ENCODE assay signal across 10 mouse cellular contexts in the genomic region with DNA sequence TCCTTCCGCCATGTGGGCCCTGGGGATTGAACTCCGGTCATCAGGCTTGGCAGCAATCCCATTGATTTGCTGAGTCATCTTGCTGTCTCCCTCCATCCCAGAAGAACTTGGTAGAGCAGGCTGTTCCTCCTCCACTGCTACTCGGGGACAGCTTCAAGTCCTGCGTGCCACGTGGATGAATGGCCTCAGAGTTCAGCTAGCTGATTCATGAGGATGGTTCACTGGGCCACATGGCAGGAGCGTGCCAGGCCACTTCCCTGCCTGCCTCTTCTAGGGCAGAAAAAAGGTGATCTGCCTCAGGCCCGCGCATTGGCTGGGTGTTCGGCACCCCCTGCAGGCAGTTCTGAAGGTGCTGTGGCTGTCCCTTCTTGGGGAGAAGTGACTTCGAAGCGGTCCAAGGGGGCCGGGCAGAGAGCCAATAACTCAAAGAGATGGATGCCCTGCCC.
DNase-seq lines count a peak whose midpoint lies in the region; ATAC-seq and TF ChIP-seq lines count a peak whose summit lies in the region.
"Had no signal": no experiment of that assay in that cellular context is flagged by ENCODE, and none has a peak within 500 bp of the region (broad histone marks: within the 10 kb centered on the region; RNA-seq: fewer than 3 reads in every experiment).

No protein-coding gene starts in this region.

- ATAC-seq in limb, embryonic 14.5 days (ENCODE audit: low FRiP score, low read depth) = no peak
- ATAC-seq in lung, embryonic 14.5 days (ENCODE audit: insufficient read depth) = peak; percentile 42; the same call in 1 of the 2 replicates
- ATAC-seq in hindbrain, embryonic 16.5 days = no peak

- DNase-seq in limb, embryonic 14.5 days (ENCODE audit: low spot score) = peak; percentile 6
- DNase-seq in limb, embryonic 10.5 days (ENCODE audit: low spot score) = no peak
- peak; percentile 28 for DNase-seq in CD4-positive helper T cell, adult 2 months (ENCODE audit: low read depth, low spot score)
- DNase-seq in Muller cell, postnatal 12 days (ENCODE audit: inconsistent ontology term) = peak; percentile 59
- DNase-seq in lung, embryonic 14.5 days = peak; percentile 73
- DNase-seq in layer of hippocampus, adult 9-10 months (ENCODE audit: low spot score) = no peak

- no peaks in the 10 kb centered on the region for H3K9me3 ChIP-seq in limb, embryonic 14.5 days (ENCODE audit: control insufficient read depth, low read length)
- no peaks in the 10 kb centered on the region for H3K9me3 ChIP-seq in limb, embryonic 10.5 days (replicated peaks)
- H3K9me3 ChIP-seq in lung, embryonic 14.5 days (ENCODE audit: low read depth, low read length) = no peaks in the 10 kb centered on the region
- H3K9me3 ChIP-seq in hindbrain, embryonic 16.5 days (ENCODE audit: control insufficient read depth, low read length) = no peaks in the 10 kb centered on the region
- H3K9me3 ChIP-seq: embryonic facial prominence, embryonic 15.5 days; lung, embryonic 15.5 days had no signal

- H3K4me3 ChIP-seq in limb, embryonic 14.5 days (replicated peaks; ENCODE audit: low read length) = no peak overlapping the region
- H3K4me3 ChIP-seq in limb, embryonic 10.5 days = no peak overlapping the region
- no peak overlapping the region for H3K4me3 ChIP-seq in embryonic fibroblast, embryonic 13.5 days (ENCODE audit: insufficient read depth, low read length)
- H3K4me3 ChIP-seq in lung, embryonic 14.5 days (ENCODE audit: low read depth, low read length) = no peak overlapping the region
- H3K4me3 ChIP-seq in hindbrain, embryonic 16.5 days (ENCODE audit: low read length) = no peak overlapping the region
- H3K4me3 ChIP-seq: embryonic facial prominence, embryonic 15.5 days; lung, embryonic 15.5 days had no signal

- no peak for TF ChIP-seq POLR2A in limb, embryonic 14.5 days (IDR thresholded peaks at IDR 0.05; ENCODE audit: borderline replicate concordance, extremely low read depth, insufficient read depth, insufficient read length)
- no peak for TF ChIP-seq POLR2A in embryonic fibroblast, embryonic 13.5 days (IDR thresholded peaks at IDR 0.05; ENCODE audit: low read depth, low read length)

- TF ChIP-seq CTCF in embryonic fibroblast, embryonic 13.5 days (IDR thresholded peaks at IDR 0.05; ENCODE audit: borderline replicate concordance, insufficient read depth, low read length) = 0 out of 2 replicates have a peak, but pooled peaks have one; percentile 23
- peak; percentile 71 for TF ChIP-seq CTCF in lung, embryonic 14.5 days (IDR thresholded peaks at IDR 0.05; ENCODE audit: low read depth)

- no peak overlapping the region for H3K9ac ChIP-seq in limb, embryonic 14.5 days (ENCODE audit: low read depth, low read length, severe bottlenecking)
- H3K9ac ChIP-seq in lung, embryonic 14.5 days = no peak overlapping the region; the same call in 1 of the 2 replicates
- H3K9ac ChIP-seq in hindbrain, embryonic 16.5 days (ENCODE audit: low read depth, low read length) = no peak overlapping the region
- H3K9ac ChIP-seq: embryonic facial prominence, embryonic 15.5 days; lung, embryonic 15.5 days had no signal

- 63% methylated on average over 12 of the region's 12 CpGs for WGBS in limb, embryonic 14.5 days
- 66% methylated on average over 12 of the region's 12 CpGs for WGBS in limb, embryonic 10.5 days
- WGBS in lung, embryonic 14.5 days = 46% methylated on average over 12 of the region's 12 CpGs
- WGBS in hindbrain, embryonic 16.5 days = 53% methylated on average over 12 of the region's 12 CpGs

- H3K27me3 ChIP-seq in limb, embryonic 14.5 days (ENCODE audit: control insufficient read depth, insufficient read depth, low read length) = 0 out of 2 replicates have a peak, but pooled peaks cover 4% of the 10 kb centered on the region
- H3K27me3 ChIP-seq in limb, embryonic 10.5 days (ENCODE audit: low read depth, poor library complexity, severe bottlenecking) = peaks cover 33% of the 10 kb centered on the region
- peaks cover 14% of the 10 kb centered on the region; the same call in 1 of the 2 replicates for H3K27me3 ChIP-seq in lung, embryonic 14.5 days (ENCODE audit: insufficient read depth, low read length)
- H3K27me3 ChIP-seq in hindbrain, embryonic 16.5 days (replicated peaks; ENCODE audit: control insufficient read depth, insufficient read depth, low read length) = no peaks in the 10 kb centered on the region; the same call in none of the 2 replicates

- no peak overlapping the region for H3K27ac ChIP-seq in limb, embryonic 14.5 days (replicated peaks; ENCODE audit: low read depth, low read length)
- no peak overlapping the region for H3K27ac ChIP-seq in limb, embryonic 10.5 days
- no peak overlapping the region for H3K27ac ChIP-seq in embryonic fibroblast, embryonic 13.5 days (ENCODE audit: insufficient read depth, low read length)
- H3K27ac ChIP-seq in lung, embryonic 14.5 days (ENCODE audit: low read depth) = no peak overlapping the region
- H3K27ac ChIP-seq in hindbrain, embryonic 16.5 days (ENCODE audit: low read depth, low read length) = no peak overlapping the region
- H3K27ac ChIP-seq: embryonic facial prominence, embryonic 15.5 days; lung, embryonic 15.5 days had no signal

- H3K4me2 ChIP-seq in limb, embryonic 14.5 days (replicated peaks; ENCODE audit: low read depth, low read length, severe bottlenecking) = no peak overlapping the region
- no peak overlapping the region for H3K4me2 ChIP-seq in lung, embryonic 14.5 days
- no peak overlapping the region for H3K4me2 ChIP-seq in hindbrain, embryonic 16.5 days (ENCODE audit: low read length)
- H3K4me2 ChIP-seq: embryonic facial prominence, embryonic 15.5 days; lung, embryonic 15.5 days had no signal

- H3K4me1 ChIP-seq in limb, embryonic 14.5 days (ENCODE audit: control insufficient read depth, insufficient read depth, low read length) = no peaks in the 10 kb centered on the region
- peaks cover 9% of the 10 kb centered on the region for H3K4me1 ChIP-seq in limb, embryonic 10.5 days
- no peaks in the 10 kb centered on the region for H3K4me1 ChIP-seq in embryonic fibroblast, embryonic 13.5 days (ENCODE audit: control insufficient read depth, insufficient read depth, low read length)
- no peaks in the 10 kb centered on the region for H3K4me1 ChIP-seq in lung, embryonic 14.5 days (ENCODE audit: insufficient read depth)
- no peaks in the 10 kb centered on the region for H3K4me1 ChIP-seq in hindbrain, embryonic 16.5 days (ENCODE audit: control insufficient read depth, insufficient read depth, low read depth, low read length)

- H3K36me3 ChIP-seq in limb, embryonic 14.5 days (ENCODE audit: control insufficient read depth, insufficient read depth, low read length) = no peaks in the 10 kb centered on the region
- no peaks in the 10 kb centered on the region for H3K36me3 ChIP-seq in limb, embryonic 10.5 days
- H3K36me3 ChIP-seq in lung, embryonic 14.5 days (ENCODE audit: insufficient read depth) = no peaks in the 10 kb centered on the region
- no peaks in the 10 kb centered on the region for H3K36me3 ChIP-seq in hindbrain, embryonic 16.5 days (ENCODE audit: control insufficient read depth, insufficient read depth, low read length)
- H3K36me3 ChIP-seq: embryonic facial prominence, embryonic 15.5 days; lung, embryonic 15.5 days had no signal

Comparison
In these comparisons a context has a peak if more than half of its experiments do, and no peak if none do; other contexts are left out.
1. DNase-seq: peak in limb, embryonic 14.5 days (single experiment), CD4-positive helper T cell, adult 2 months (single experiment), Muller cell, postnatal 12 days (single experiment) and lung, embryonic 14.5 days (single experiment); none in limb, embryonic 10.5 days (single experiment) and layer of hippocampus, adult 9-10 months (single experiment).